Mouse (Mus musculus): ENCODE data around the gene Nup62. TPM values are rescaled to one million over a fixed set of nuclear protein-coding genes. Genes with fewer than 3 reads are reported as not detected.
"Not testable (repeated sequence)": the region's sequence is repeated elsewhere in the genome, so short reads cannot be mapped to it uniquely, and the experiment has no call there.

Gene Nup62
- polyA plus RNA-seq, 1 experiment = 6.9 TPM

DNA sequence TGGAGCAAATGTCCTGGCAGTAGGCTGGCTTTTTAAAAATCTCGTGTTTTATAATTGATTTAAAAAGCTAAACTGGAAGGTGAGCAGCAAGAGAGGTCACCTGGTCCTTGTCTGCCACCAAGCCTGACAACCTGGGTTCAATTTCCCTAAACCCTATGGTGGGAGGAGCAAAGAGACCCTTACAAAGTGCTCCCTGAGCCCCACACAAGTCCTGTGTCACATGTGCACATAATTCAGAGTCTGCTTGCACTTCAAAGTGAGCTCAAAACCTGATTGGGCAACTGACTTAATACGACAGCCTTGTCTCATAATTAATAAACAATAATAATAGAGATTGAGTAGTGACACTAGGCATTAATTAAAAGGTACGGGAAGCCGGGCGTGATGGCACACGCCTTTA lies 54.7 kb downstream of the Nup62 start:
- Histone ChIP-seq H3K4me1 (ENCODE audit: control insufficient read depth) (peaks cover 57% of the 10 kb centered on the region), H3K4me3 (replicated peaks) (no peak overlapping the region), H3K27me3 (ENCODE audit: control insufficient read depth) (peaks cover 3% of the 10 kb centered on the region; the same call in 1 of the 2 replicates), H3K36me3 (ENCODE audit: control insufficient read depth) (peaks cover 7% of the 10 kb centered on the region), H3K9me3 (ENCODE audit: control insufficient read depth, low read length) (no peaks in the 10 kb centered on the region)
- TF ChIP-seq GATA1 (IDR thresholded peaks at IDR 0.05; ENCODE audit: low read length) = no peak
- TF ChIP-seq TAL1 (IDR thresholded peaks at IDR 0.05; ENCODE audit: low read length) = no peak

DNA sequence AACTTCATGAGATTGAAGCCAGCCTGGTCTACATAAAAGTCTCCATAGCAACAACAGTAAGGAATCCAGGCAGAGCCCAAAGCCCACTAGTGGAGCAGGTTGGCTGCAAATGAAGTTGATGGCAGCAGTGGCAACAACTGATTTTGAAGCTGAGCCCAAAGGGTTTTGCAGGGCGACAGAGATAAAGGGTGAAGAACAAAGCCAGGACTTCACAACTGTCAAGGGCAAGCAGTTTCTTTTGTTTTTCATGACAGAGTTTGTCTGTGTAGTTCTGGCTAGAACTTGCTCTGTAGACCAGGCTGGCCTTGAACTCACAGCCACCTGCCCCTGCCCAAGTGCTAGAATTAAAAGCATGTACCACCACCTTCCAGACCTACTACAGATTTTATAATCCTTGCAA lies 55.3 kb downstream of the Nup62 start:
- H3K27me3 ChIP-seq (ENCODE audit: control insufficient read depth) = peaks cover 3% of the 10 kb centered on the region; the same call in 1 of the 2 replicates
- peaks cover 53% of the 10 kb centered on the region for H3K4me1 ChIP-seq (ENCODE audit: control insufficient read depth)
- H3K36me3 ChIP-seq (ENCODE audit: control insufficient read depth) = peaks cover 3% of the 10 kb centered on the region
- no peak for TF ChIP-seq TAL1 (IDR thresholded peaks at IDR 0.05; ENCODE audit: low read length)
- TF ChIP-seq GATA1 (IDR thresholded peaks at IDR 0.05; ENCODE audit: low read length) = no peak
- no peaks in the 10 kb centered on the region for H3K9me3 ChIP-seq (ENCODE audit: control insufficient read depth, low read length)
- no peak overlapping the region for H3K4me3 ChIP-seq (replicated peaks)

DNA sequence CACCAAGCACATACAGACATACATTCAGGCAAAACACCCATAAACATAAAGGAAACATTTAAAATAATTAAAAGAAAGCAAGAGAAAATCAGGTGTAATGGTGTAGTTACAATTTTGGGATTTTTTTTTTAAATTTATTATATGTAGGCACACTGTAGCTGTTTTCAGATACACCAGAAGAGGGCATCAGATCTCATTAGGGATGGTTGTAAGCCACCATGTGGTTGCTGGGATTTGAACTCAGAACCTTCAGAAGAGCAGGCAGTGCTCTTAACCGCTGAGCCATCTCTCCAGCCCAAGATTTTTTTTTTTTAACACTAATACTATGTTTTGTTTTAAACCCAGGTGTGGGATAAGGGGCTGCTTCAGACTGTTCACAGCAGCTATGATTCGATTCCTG lies 55.9 kb downstream of the Nup62 start:
- H3K4me1 ChIP-seq (ENCODE audit: control insufficient read depth) = peaks cover 47% of the 10 kb centered on the region
- H3K36me3 ChIP-seq (ENCODE audit: control insufficient read depth); H3K27me3 ChIP-seq (ENCODE audit: control insufficient read depth); H3K9me3 ChIP-seq (ENCODE audit: control insufficient read depth, low read length); H3K4me3 ChIP-seq (replicated peaks): not testable (repeated sequence)

DNA sequence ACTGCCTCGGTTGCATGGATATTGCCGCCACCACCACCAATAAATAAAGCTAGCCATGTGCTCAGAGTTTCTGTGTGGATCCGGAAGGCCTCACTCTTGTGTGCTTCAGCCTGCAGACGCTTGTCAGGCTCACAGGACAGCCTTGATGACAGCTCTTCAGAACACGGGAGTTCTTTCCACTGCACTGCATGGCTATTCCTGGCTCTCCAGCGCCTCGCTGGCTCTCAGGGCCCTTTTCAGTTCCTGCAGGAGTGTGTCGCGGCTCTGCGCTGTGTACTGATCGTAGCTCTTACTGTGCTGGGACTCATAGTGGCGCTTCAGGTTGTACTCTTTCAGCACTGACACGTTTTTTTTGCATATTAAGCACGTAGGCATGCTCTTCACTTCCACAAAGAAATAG lies 61.9 kb downstream of the Nup62 start:
- Histone ChIP-seq H3K36me3 (ENCODE audit: control insufficient read depth) (peaks cover 65% of the 10 kb centered on the region), H3K9me3 (ENCODE audit: control insufficient read depth, low read length) (no peaks in the 10 kb centered on the region), H3K4me3 (replicated peaks) (no peak overlapping the region), H3K27me3 (ENCODE audit: control insufficient read depth) (no peaks in the 10 kb centered on the region), H3K4me1 (ENCODE audit: control insufficient read depth) (peaks cover 16% of the 10 kb centered on the region)
- TF ChIP-seq GATA1 (IDR thresholded peaks at IDR 0.05; ENCODE audit: low read length) (no peak), TAL1 (IDR thresholded peaks at IDR 0.05; ENCODE audit: low read length) (no peak)

Other genes starting within 250 kb of the Nup62 start
- gene Napsa, start 243.7 kb upstream of the Nup62 start, polyA plus RNA-seq (2012) = 0.20 and 0.21 TPM in 2 replicates
- gene Kcnc3, start 225.4 kb upstream of the Nup62 start, polyA plus RNA-seq (2012) = 0.01 TPM in 2 replicates
- gene Myh14, start 145.2 kb upstream of the Nup62 start, polyA plus RNA-seq (2012) = under 0.01 TPM in 1 of 2 replicates, not detected in the other
- gene Izumo2, start 107.3 kb upstream of the Nup62 start, polyA plus RNA-seq (2012) = not detected in 2 replicates
- gene Vrk3, start 67.7 kb upstream of the Nup62 start, polyA plus RNA-seq (2012) = 16.3 and 18.4 TPM in 2 replicates
- gene Zfp473, start 65.0 kb upstream of the Nup62 start, polyA plus RNA-seq (2012) = 0.03 and 0.07 TPM in 2 replicates
- gene Il4i1, start 299 bp downstream of the Nup62 start, polyA plus RNA-seq (2012) = 0.12 and 0.13 TPM in 2 replicates
- 9.7 and 12.0 TPM in 2 replicates for gene Atf5, start 570 bp downstream of the Nup62 start, polyA plus RNA-seq (2012)
- 33.5 and 36.8 TPM in 2 replicates for gene Akt1s1, start 32.9 kb downstream of the Nup62 start, polyA plus RNA-seq (2012)
- 7.7 and 10.0 TPM in 2 replicates for gene Tbc1d17, start 33.0 kb downstream of the Nup62 start, polyA plus RNA-seq (2012)
- 4.5 and 5.5 TPM in 2 replicates for gene Pnkp, start 41.1 kb downstream of the Nup62 start, polyA plus RNA-seq (2012)
- gene Ptov1, start 53.7 kb downstream of the Nup62 start, polyA plus RNA-seq (2012) = 7.3 and 8.9 TPM in 2 replicates
- 46.3 and 51.9 TPM in 2 replicates for gene Med25, start 76.6 kb downstream of the Nup62 start, polyA plus RNA-seq (2012)
- 2.6 TPM in 2 replicates for gene Fuz, start 80.0 kb downstream of the Nup62 start, polyA plus RNA-seq (2012)
- 48.1 and 53.1 TPM in 2 replicates for gene Ap2a1, start 113.4 kb downstream of the Nup62 start, polyA plus RNA-seq (2012)
- gene Tsks, start 127.1 kb downstream of the Nup62 start, polyA plus RNA-seq (2012) = not detected in 2 replicates
- gene Cpt1c, start 158.8 kb downstream of the Nup62 start, polyA plus RNA-seq (2012) = 0.05 and 0.07 TPM in 2 replicates
- gene Prmt1, start 170.5 kb downstream of the Nup62 start, polyA plus RNA-seq (2012) = 4.3 and 4.9 TPM in 2 replicates
- 10.4 and 10.6 TPM in 2 replicates for gene Irf3, start 181.6 kb downstream of the Nup62 start, polyA plus RNA-seq (2012)
- gene Bcl2l12, start 182.6 kb downstream of the Nup62 start, polyA plus RNA-seq (2012) = 6.1 and 6.4 TPM in 2 replicates
- gene Scaf1, start 200.3 kb downstream of the Nup62 start, polyA plus RNA-seq (2012) = 29.6 and 31.0 TPM in 2 replicates
- gene Rras, start 201.9 kb downstream of the Nup62 start, polyA plus RNA-seq (2012) = 0.45 and 0.53 TPM in 2 replicates
- gene Prr12, start 236.8 kb downstream of the Nup62 start, polyA plus RNA-seq (2012) = 1.6 and 2.9 TPM in 2 replicates
- 12.5 and 14.9 TPM in 2 replicates for gene Nosip, start 246.3 kb downstream of the Nup62 start, polyA plus RNA-seq (2012)
- 3.0 and 3.6 TPM in 2 replicates for gene Prrg2, start 246.6 kb downstream of the Nup62 start, polyA plus RNA-seq (2012)